Mouse (Mus musculus) liver, embryonic 18 days (tissue): ENCODE data around the gene Stx6. TPM values are rescaled to one million over a fixed set of nuclear protein-coding genes. Genes with fewer than 3 reads are reported as not detected.

Experiments
- polyA plus RNA-seq: library from polyadenylated mRNA; depleted of rRNA; stranded (reverse); fragments of >200 nt; gene quantifications from 2 replicates; pipeline ENCODE4 v1.2.3, GENCODE M21; 2012; rRNA removed

The Stx6 gene
- polyA plus RNA-seq = 7.1 and 8.1 TPM in 2 replicates

DNA sequence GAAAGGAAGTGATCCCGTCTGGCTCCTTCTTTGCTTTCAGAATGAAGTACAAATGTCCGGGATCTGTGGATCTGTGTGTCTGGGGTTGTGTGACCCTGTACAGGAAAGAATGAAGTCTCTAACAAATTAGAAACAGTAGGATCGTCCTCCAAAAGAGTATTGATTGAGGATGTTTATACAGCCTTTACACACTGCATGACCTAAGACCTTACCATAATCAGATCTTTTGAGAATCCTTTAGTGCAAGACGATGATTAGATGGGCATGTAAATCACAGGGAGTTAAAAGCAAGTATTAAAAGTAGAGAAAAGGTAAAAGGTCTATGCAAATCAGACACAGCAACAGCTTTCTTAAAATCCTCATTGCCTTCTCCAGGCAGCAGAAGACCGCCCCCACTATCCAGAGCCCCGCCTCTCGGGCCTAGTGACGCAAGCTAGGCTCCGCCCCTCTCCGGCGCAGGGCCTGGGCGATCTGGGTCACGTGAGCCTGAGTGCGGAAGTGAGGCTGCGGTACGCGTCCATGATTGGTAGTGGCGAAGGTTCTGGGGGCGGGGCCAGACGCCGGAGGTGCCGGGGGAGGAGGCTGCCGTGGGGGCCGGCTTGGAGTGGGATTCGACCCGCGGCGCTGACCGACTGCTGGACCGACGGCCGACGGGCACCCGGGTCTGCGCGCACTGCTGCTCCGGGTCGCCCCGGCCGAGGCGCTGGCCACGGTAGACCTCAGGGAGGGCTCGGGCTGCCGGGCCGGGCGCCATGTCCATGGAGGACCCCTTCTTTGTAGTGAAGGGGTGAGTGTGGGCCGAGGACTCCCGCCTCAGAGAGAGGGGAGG lies at the start of gene Stx6:
Stx6 (plus strand) TSS at position 575 of the 829 bp plus-strand sequence.

DNA sequence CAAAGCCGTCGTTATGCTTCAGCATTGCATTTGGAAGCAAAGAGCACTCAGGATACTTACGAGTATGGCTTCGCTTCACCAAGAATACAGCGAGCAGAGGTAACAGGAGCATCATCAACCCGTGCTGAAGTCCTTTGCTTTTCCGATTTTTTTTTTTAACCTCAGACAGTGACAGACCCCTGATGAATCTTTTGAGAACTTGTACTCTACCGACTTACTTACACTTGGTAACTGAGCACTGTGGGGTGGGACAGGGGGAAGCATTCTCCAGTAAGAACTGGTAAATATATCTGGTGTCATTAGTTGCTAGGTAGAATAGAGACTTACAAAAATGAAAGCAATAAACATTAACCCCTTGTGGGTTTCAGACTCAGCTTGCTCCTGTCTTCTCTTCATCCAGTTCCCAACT lies 11.9 kb upstream of the Stx6 start, which contains the start of gene Mr1:
Mr1 (minus strand) TSS at position 243 of the 409 bp plus-strand sequence.

DNA sequence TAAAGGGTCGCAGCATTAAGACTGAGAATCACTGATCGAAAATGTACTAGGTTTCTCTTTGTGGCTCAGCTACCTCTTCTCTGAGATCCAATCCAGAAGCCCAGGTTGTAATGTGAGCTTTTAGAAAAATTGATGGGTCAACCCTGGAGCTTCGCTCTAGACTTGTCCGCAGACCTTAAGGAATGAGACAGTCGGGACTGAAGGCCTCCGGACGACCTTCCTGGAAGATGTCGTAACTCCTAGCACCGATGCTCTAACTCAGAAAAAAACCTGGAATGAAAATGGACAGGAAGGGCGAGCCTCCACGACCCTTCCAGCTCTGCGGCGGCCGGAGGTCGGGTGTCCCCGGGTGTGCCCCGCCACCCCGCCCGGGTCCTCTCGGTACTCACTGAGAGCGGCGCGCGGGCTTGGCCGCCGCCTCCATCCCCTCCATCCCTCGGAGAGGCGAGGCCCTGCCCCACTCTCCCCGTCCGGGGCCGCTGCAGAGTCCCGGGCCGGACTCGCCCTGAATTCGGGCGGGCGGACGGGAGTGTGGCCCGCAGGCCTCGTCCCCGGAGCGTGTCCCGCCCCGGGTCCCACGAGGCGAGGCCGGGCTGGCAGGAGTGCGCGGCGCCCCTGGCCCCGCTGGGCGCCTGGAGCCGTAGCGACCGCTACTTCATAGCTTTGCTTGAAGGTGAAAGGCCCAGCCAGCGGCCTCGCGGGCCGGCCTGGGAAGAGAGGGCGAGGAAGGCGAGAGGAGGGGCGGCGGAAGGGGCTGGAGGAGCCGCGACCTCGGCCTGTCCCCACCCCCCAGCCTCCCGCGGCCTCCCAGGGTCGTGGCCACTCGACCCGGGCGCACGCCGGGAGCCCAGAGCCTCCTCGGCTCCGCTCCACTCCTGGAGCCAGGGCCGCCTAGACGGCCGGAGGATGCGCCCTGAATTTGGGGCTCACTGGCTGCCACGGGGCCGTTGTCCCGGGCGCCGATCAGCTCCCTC lies 85.6 kb downstream of the Stx6 start, which contains the start of gene BC034090:
BC034090 (minus strand) TSS at position 648 of the 974 bp plus-strand sequence.

Other genes with a start within 250 kb of the Stx6 start
- gene Ier5, start 59.1 kb upstream of the Stx6 start, polyA plus RNA-seq = 5.0 and 5.5 TPM in 2 replicates
- 1.4 and 1.8 TPM in 2 replicates for gene Mr1, start 11.9 kb upstream of the Stx6 start, polyA plus RNA-seq
- 0.30 and 0.52 TPM in 2 replicates for gene BC034090, start 85.7 kb downstream of the Stx6 start, polyA plus RNA-seq